Mouse (Mus musculus) liver, postnatal 0 days (tissue): ENCODE measurements around the gene Fgf12.

Source experiments
- CTCF ChIP-seq: sonication (generic); IDR thresholded peaks from 2 replicates; pipeline ENCODE4 v1.5.1; 2016; ENCODE audit warnings: antibody characterized with exemption, low read depth
- EP300 ChIP-seq: IDR thresholded peaks from 2 replicates; pipeline ENCODE4 v1.6.1; 2016; ENCODE audit warnings: antibody characterized with exemption, low read depth, mild to moderate bottlenecking

- TF ChIP-seq EP300 (no peak), CTCF (no peak)
Observed at GRCm38 (mm10) chr16:28404156-28404555, 348.7 kb downstream of the Fgf12 start.
